40 mouse cellular contexts compared by ENCODE assay signal in genomic region chr4:59997894-59998293, GRCm38 (mm10). TPM values are rescaled to one million over a fixed set of nuclear protein-coding genes. Genes with fewer than 3 reads are reported as not detected.
"Had no signal": no experiment of that assay in that cellular context is flagged by ENCODE, and none has a peak within 500 bp of the region (broad histone marks: within the 10 kb centered on the region; RNA-seq: fewer than 3 reads in every experiment).

No protein-coding gene starts in this region.

RNA-seq across cellular contexts. Expression of gene Mup6, which starts 33.8 kb away (rescaled TPM):
- total RNA-seq: heart, postnatal 10 days; heart, postnatal 14 days; heart, postnatal 25 days; heart, postnatal 36 days; heart, postnatal 4 days; hematopoietic stem cell, adult 5-6 weeks; hindbrain, postnatal 0 days; layer of hippocampus, adult 18-20 months; layer of hippocampus, adult 2 months; layer of hippocampus, adult 8-10 months; layer of hippocampus, postnatal 10 days; layer of hippocampus, postnatal 14 days; layer of hippocampus, postnatal 25 days; layer of hippocampus, postnatal 36 days; left cerebral cortex, adult 18-20 months; left cerebral cortex, adult 2 months; left cerebral cortex, adult 8-10 months; left cerebral cortex, postnatal 10 days had no signal
- polyA plus RNA-seq: heart, embryonic 13.5 days; heart, embryonic 14.5 days; heart, embryonic 15.5 days; heart, embryonic 16.5 days; heart, postnatal 0 days; hindbrain, embryonic 11.5 days; hindbrain, embryonic 12.5 days; hindbrain, embryonic 13.5 days; hindbrain, embryonic 14.5 days; hindbrain, embryonic 15.5 days; inflammation-experienced regulatory T-cells, adult 6 months; intestine, embryonic 14.5 days; intestine, embryonic 15.5 days; intestine, embryonic 16.5 days; intestine, postnatal 0 days; kidney, adult 2 months; kidney, embryonic 14.5 days; kidney, embryonic 15.5 days; kidney, embryonic 16.5 days; kidney, postnatal 0 days; large intestine, adult 2 months had no signal

RNA-seq across cellular contexts. Expression of gene Mup4, which starts 37.4 kb away (rescaled TPM):
- total RNA-seq: heart, postnatal 10 days; heart, postnatal 14 days; heart, postnatal 25 days; heart, postnatal 36 days; heart, postnatal 4 days; hematopoietic stem cell, adult 5-6 weeks; hindbrain, postnatal 0 days; layer of hippocampus, adult 18-20 months; layer of hippocampus, adult 2 months; layer of hippocampus, adult 8-10 months; layer of hippocampus, postnatal 10 days; layer of hippocampus, postnatal 14 days; layer of hippocampus, postnatal 25 days; layer of hippocampus, postnatal 36 days; left cerebral cortex, adult 18-20 months; left cerebral cortex, adult 2 months; left cerebral cortex, adult 8-10 months; left cerebral cortex, postnatal 10 days had no signal
- polyA plus RNA-seq: heart, embryonic 13.5 days; heart, embryonic 14.5 days; heart, embryonic 15.5 days; heart, embryonic 16.5 days; heart, postnatal 0 days; hindbrain, embryonic 11.5 days; hindbrain, embryonic 12.5 days; hindbrain, embryonic 13.5 days; hindbrain, embryonic 14.5 days; hindbrain, embryonic 15.5 days; hindbrain, embryonic 16.5 days; hindbrain, postnatal 0 days; inflammation-experienced regulatory T-cells, adult 6 months; intestine, embryonic 14.5 days; intestine, embryonic 15.5 days; intestine, embryonic 16.5 days; intestine, postnatal 0 days; kidney, adult 2 months; kidney, embryonic 14.5 days; kidney, embryonic 15.5 days; kidney, embryonic 16.5 days; kidney, postnatal 0 days; large intestine, adult 2 months had no signal
